Mouse (Mus musculus) liver, adult (tissue): ENCODE measurements around the gene Tcirg1.

Experiments used
- GATA4 ChIP-seq: IDR thresholded peaks from 2 replicates; pipeline ENCODE4 v1.6.1; 2014; ENCODE audit warnings: mild to moderate bottlenecking, low read length; ENCODE audit not compliant: insufficient replicate concordance

The Tcirg1 gene

DNA sequence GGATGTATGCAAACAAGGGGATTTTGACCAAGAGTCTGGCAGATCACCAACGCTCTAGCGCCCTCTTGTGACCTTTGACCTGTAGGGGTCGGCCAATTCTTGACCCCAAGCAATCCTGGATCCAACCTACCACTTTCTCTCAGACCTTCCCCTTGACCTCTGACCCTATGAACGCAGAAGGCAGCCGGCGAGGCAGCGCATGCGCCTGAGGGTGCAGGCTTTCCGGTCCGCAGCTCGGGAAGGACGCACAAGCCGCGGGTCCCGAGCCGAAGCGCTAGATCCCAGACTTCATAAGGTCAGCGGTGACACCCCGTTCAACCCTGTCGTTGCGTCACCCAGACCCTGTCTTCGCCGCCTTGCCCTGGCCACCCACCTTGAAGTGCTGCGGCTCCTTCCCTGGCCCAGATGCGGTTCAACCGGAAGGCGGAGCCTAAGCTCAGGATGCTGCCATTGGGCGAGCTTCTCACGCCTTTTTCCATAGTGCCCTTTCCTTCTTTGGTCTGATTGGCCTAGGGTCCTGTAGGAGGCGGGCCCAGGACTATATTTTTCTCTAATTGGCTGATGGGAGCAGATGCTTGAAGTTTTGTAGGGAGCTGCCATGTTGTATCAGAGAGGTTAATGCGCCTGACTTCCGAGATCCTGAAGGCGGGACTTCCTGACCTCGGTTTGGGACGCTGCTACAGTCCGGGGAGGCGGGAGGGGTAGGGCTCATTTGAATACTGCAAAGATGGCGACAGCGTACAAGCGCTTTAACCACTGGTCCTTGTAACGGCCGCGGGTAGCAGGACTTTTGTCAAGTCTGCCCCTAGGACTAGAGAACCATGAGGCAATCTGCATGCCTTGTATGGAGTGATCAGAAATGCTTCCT, 5.6 kb upstream of the Tcirg1 start, which contains the start of gene Ndufs8:
Ndufs8 (minus strand) TSS at position 438 of the 868 bp plus-strand sequence.
- no peak; the same call in 1 of the 2 replicates for TF ChIP-seq GATA4

GRCm38 (mm10) chr19:3910206-3910605, 3.3 kb upstream of the Tcirg1 start:
- no peak for TF ChIP-seq GATA4

DNA sequence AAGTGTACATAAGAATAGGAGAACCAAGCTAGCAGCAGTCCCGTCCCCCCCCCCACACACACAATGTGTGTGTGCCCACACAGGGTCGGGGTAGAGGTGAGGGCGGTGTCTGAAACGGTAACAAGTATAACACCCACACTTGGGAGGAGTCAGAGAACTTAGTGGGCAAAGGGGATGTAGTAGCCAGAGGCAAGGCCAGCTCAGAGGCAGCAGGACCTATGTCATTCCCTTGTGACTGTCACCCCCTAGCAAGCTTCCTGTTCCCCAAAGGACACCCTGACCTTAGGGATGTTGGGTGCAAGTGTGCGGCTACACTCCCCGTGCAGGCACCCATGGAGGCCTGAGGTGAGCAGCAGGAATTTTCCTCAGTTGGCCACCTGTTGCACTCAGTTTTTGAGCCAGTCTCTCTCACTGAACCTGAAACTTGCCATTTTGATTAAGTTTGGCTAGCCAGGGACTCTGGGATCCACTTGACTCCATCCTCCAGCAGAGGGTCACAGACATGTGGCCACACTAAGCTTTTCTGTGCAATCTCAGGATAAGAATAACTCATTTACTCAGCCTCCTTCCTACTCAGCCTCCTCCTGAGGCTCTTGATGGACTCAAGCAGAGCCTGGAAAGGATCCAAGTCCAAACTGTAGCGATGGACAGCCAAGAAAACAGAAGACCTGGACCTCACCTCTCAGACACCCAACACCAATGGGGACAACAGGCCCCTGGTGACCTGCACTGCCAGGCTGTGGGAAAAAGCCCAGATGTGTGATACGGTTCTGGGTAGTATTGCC, 1.1 kb upstream of the Tcirg1 start:
- TF ChIP-seq GATA4, result no peak

DNA sequence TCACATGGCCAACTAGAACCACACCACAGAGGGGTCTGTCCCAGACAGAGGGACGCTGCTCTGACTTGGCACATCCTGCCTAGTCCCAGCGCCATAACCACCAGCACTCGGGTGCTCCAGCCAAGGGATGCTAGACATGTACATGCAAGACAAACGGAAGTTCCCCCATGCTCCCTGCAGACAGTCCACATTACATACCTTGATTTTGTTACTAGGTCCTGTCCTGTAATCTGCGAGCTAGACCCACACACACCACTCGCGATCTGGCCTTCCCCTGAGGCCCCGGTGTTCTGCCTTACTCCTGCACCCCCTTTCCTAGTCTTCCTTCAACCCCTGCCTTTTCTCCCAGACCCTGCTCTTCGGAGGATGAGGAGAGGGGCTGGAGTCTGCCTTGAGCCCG, 607 bp downstream of the Tcirg1 start:
- TF ChIP-seq GATA4, result no peak

GRCm38 (mm10) chr19:3905261-3905969, 1.5 kb downstream of the Tcirg1 start:
- TF ChIP-seq GATA4, result no peak

- TF ChIP-seq GATA4, result no peak
Measured at GRCm38 (mm10) chr19:3904363-3904675, 2.6 kb downstream of the Tcirg1 start.

- TF ChIP-seq GATA4, result no peak
Measured at GRCm38 (mm10) chr19:3903648-3904362, 3.1 kb downstream of the Tcirg1 start.

GRCm38 (mm10) chr19:3902966-3903365, 4.0 kb downstream of the Tcirg1 start:
- TF ChIP-seq GATA4, result no peak

DNA sequence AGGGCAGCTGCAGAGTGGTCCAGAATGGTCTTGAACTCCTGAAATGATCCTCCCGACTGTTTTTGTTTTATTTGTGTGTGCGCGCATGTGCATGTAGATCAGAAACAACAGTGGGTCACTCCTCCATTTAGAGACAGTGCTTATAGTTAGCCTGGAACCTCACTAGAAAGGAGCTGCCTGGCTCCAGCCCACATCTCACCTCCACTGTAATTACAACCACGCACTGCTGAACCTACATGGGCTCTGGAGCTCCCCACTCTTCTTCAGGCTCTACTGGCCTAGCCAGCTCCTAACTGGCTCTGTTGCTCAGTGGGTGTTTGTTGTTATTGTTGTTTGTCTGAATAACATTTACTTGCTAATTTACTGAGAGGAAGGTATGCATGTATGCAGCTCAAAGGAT, 7.3 kb downstream of the Tcirg1 start:
- no peak for TF ChIP-seq GATA4

DNA sequence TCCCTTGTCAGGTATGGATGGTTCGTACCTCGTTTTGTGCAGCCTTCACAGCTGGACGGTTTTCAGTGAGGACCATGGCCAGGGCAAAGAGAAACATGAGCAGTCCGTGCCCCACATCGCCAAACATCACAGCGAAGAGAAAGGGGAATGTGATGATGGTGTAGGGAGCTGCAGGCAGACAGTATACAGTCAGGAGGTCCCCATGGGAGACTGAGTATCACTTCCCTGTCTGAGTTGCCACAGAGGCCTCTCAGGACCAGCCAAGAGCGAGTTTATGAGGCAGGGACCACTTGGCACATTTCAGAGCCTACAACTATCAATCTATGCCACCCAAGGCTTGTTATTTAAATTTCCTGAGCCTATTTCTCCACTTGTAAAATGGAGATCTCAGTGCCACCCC, 8.0 kb downstream of the Tcirg1 start:
- no peak for TF ChIP-seq GATA4

- no peak for TF ChIP-seq GATA4
Measured at GRCm38 (mm10) chr19:3897557-3897956, 9.4 kb downstream of the Tcirg1 start.

- no peak for TF ChIP-seq GATA4
Measured at GRCm38 (mm10) chr19:3896208-3896607, 10.7 kb downstream of the Tcirg1 start.

DNA sequence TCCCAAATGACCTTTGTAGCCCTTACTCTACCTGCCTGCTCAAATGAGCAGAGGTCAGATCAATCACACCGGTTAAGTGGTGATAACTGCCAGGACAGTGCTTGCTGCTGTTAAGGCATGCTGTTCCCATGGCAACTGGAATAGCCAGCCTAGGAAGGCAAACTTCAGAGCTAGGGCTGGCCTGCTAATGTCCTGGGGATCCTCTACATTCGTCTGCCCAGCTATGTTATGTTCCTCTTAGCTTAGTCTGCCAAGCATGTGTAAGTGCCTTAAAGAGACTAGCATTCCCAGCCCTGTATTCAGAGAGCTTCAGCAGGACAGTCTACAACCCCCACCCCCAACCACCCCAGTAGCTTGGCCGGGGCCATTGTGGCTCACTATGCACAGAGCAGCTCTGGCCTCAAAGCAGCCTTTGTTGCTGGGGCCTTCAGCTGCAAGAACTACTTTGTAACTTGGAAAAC, 11.7 kb downstream of the Tcirg1 start:
- TF ChIP-seq GATA4, result no peak

GRCm38 (mm10) chr19:3894294-3894693, 12.6 kb downstream of the Tcirg1 start:
- no peak for TF ChIP-seq GATA4
